Mouse (Mus musculus) neural tube, embryonic 14.5 days (tissue): ENCODE data around the gene Kcnk5. TPM values are rescaled to one million over a fixed set of nuclear protein-coding genes. Genes with fewer than 3 reads are reported as not detected.

ENCODE experiments used
- ATAC-seq: fragments of 200-750 bp; cut with Nextera tagmentation; 2 replicates; pipeline ENCODE4 v1.8.0; 2017; ENCODE audit warnings: low read depth, mild to moderate bottlenecking, moderate TSS enrichment, moderate library complexity
- H3K27ac ChIP-seq: fragments of 300-500 bp; sonication (generic); 2 replicates; pipeline ENCODE4 v1.5.1; 2014; ENCODE audit warnings: low read depth, mild to moderate bottlenecking, control low read depth, low read length, moderate library complexity, mixed read lengths
- H3K27me3 ChIP-seq: fragments of 300-500 bp; sonication (generic); 2 replicates; pipeline ENCODE4 v1.6.1; 2014; ENCODE audit warnings: low read length; ENCODE audit not compliant: control insufficient read depth, insufficient read depth
- H3K36me3 ChIP-seq: fragments of 300-500 bp; sonication (generic); 2 replicates; pipeline ENCODE4 v1.6.1; 2014; ENCODE audit warnings: low read length, mixed read lengths; ENCODE audit not compliant: control insufficient read depth, insufficient read depth
- H3K4me1 ChIP-seq: fragments of 300-500 bp; sonication (generic); 2 replicates; pipeline ENCODE4 v1.6.1; 2014; ENCODE audit warnings: low read length; ENCODE audit not compliant: control insufficient read depth, insufficient read depth
- H3K4me2 ChIP-seq: fragments of 300-500 bp; sonication (generic); 2 replicates; pipeline ENCODE4 v1.6.1; 2014; ENCODE audit warnings: mild to moderate bottlenecking, low read depth, low read length, control low read depth
- H3K4me3 ChIP-seq: fragments of 300-500 bp; sonication (generic); 2 replicates; pipeline ENCODE4 v1.5.1; 2014; ENCODE audit warnings: low read depth, low read length, control low read depth, mixed read lengths
- H3K9ac ChIP-seq: fragments of 300-500 bp; sonication (generic); replicated peaks from 2 replicates; pipeline ENCODE4 v1.6.1; 2014; ENCODE audit warnings: low read depth, mild to moderate bottlenecking, control low read depth, low read length, mixed read lengths
- H3K9me3 ChIP-seq: fragments of 300-500 bp; sonication (generic); 2 replicates; pipeline ENCODE4 v1.6.1; 2016; ENCODE audit warnings: low read length; ENCODE audit not compliant: control insufficient read depth
- WGBS: fragments of 180-500 bp; shearing (Covaris S2); extraction: QIAGEN DNeasy Blood & Tissue Kit; methylation state at CpG from one replicate; pipeline ENCODE4 v1.1.7; 2014; 5-methylcytosine and 5-hydroxymethylcytosine counted together
- polyA plus RNA-seq: library from polyadenylated mRNA; unstranded; fragments of >200 nt; fragmentation: Nextera tagmentation; extraction: Ambion mirVana; gene quantifications from 2 replicates; pipeline ENCODE4 v1.2.1, GENCODE M21; 2014

Kcnk5 gene
- 0.32 and 1.5 TPM in 2 replicates for polyA plus RNA-seq

DNA sequence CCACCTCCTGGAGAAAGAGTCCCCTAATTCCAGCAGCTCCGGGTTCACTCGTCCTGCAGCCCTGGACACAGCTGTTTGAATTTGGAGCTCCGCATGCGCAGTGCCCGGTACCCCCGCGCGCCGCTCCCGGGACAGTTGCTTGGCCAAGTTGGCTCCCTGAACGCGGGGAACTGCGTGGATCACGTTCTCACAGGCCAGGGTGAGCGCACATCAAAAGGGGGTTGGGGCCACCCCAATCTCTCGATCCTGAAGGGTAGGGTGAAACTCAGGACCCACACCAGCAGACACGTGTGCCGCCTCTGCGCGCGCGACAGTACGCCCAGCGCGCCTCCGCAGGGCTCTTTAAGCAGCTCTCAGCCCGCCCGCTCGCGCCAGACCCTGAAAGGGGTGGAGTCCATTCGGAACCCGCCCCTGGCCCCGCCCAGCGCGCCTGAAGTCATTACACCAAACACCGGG, at the start of gene Kcnk5:
Kcnk5 (minus strand) TSS at position 344 of the 456 bp plus-strand sequence.
- no peaks in the 10 kb centered on the region for H3K36me3 ChIP-seq
- no peaks in the 10 kb centered on the region for H3K9me3 ChIP-seq
- peak within 1 kb of the TSS; percentile 42 for H3K9ac ChIP-seq
- peaks cover 8% of the 10 kb centered on the region; the same call in 1 of the 2 replicates for H3K4me1 ChIP-seq
- peak; percentile 95 for ATAC-seq
- peak within 1 kb of the TSS; percentile 89 for H3K4me2 ChIP-seq
- WGBS: under 1% methylated on average over 36 of the region's 36 CpGs
- H3K27ac ChIP-seq: no peak within 1 kb of the TSS
- peak within 1 kb of the TSS; percentile 51 for H3K4me3 ChIP-seq
- no peaks in the 10 kb centered on the region for H3K27me3 ChIP-seq

- Histone ChIP-seq H3K27ac (no peak overlapping the region), H3K27me3 (no peaks in the 10 kb centered on the region), H3K4me3 (no peak overlapping the region), H3K36me3 (no peaks in the 10 kb centered on the region), H3K9ac (no peak overlapping the region), H3K9me3 (no peaks in the 10 kb centered on the region), H3K4me1 (0 out of 2 replicates have a peak, but pooled peaks cover under 1% of the 10 kb centered on the region), H3K4me2 (no peak overlapping the region)
- WGBS: 92% methylated on average over 7 of the region's 7 CpGs
- ATAC-seq: no peak
These were observed 48.5 kb upstream of the Kcnk5 start for GRCm38 (mm10) chr14:20230063-20230491.

DNA sequence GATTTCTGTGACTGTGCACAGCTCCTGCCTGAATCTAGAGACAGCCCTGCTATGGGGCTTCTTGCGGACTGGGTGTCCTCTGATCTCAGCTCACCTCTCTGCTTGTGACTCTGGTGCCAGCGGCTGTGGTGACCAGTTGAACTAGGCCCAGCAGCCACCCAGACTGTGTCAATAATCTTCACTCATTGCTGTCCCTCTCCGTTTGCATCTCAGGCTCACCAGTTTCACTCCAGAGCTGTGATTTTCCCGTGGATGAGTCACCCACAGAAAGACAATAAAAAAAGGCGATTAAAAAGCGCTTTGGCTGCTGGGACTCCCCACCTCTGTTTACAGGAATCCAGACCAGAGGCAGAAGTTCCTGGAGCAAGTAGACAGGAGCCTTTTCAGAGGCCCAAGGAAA, 47.8 kb upstream of the Kcnk5 start:
- Histone ChIP-seq H3K9me3 (no peaks in the 10 kb centered on the region), H3K4me3 (no peak overlapping the region), H3K4me2 (no peak overlapping the region), H3K4me1 (0 out of 2 replicates have a peak, but pooled peaks cover 2% of the 10 kb centered on the region), H3K27ac (no peak overlapping the region), H3K9ac (no peak overlapping the region), H3K27me3 (no peaks in the 10 kb centered on the region), H3K36me3 (no peaks in the 10 kb centered on the region)
- no peak for ATAC-seq
- 73% methylated on average over 6 of the region's 6 CpGs for WGBS

GRCm38 (mm10) chr14:20228336-20228735, 46.7 kb upstream of the Kcnk5 start:
- H3K9ac ChIP-seq: no peak overlapping the region
- no peak overlapping the region for H3K4me3 ChIP-seq
- H3K4me1 ChIP-seq: 0 out of 2 replicates have a peak, but pooled peaks cover 2% of the 10 kb centered on the region
- no peaks in the 10 kb centered on the region for H3K9me3 ChIP-seq
- no peak overlapping the region for H3K27ac ChIP-seq
- H3K36me3 ChIP-seq: no peaks in the 10 kb centered on the region
- no peak for ATAC-seq
- H3K27me3 ChIP-seq: no peaks in the 10 kb centered on the region
- no peak overlapping the region for H3K4me2 ChIP-seq
- WGBS: 66% methylated on average over 4 of the region's 4 CpGs

DNA sequence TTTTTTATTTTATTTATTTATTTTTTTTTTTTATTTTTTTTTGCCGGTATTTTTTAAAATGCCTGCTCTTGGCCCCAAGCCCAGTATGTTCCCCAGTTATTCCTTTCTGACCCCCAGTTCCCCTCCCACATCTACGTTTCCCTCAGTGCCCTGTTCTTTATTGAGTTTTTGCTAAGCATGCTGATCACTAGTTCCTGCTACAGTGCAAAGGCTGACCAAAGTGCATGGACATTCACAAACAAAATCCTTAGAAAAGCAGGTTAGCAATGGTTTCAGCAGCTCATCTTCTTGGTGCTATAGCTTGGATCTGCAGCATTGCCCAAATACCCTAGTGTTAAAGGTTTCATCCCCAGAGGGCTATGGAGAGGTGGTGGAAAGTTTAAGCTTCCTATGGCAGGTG, 45.4 kb upstream of the Kcnk5 start:
- WGBS: 54% methylated on average over 2 of the region's 2 CpGs
- ATAC-seq: no peak
- Histone ChIP-seq H3K9me3 (no peaks in the 10 kb centered on the region), H3K27ac (no peak overlapping the region), H3K36me3 (no peaks in the 10 kb centered on the region), H3K9ac (no peak overlapping the region), H3K4me3 (no peak overlapping the region), H3K27me3 (no peaks in the 10 kb centered on the region), H3K4me1 (0 out of 2 replicates have a peak, but pooled peaks cover 2% of the 10 kb centered on the region), H3K4me2 (no peak overlapping the region)

- 41% methylated on average over 7 of the region's 7 CpGs for WGBS
- no peak overlapping the region for H3K27ac ChIP-seq
- H3K4me1 ChIP-seq: 0 out of 2 replicates have a peak, but pooled peaks cover 2% of the 10 kb centered on the region
- no peaks in the 10 kb centered on the region for H3K36me3 ChIP-seq
- no peak overlapping the region for H3K4me3 ChIP-seq
- no peaks in the 10 kb centered on the region for H3K27me3 ChIP-seq
- ATAC-seq: no peak
- H3K4me2 ChIP-seq: no peak overlapping the region
- H3K9ac ChIP-seq: no peak overlapping the region
- H3K9me3 ChIP-seq: no peaks in the 10 kb centered on the region
These were observed 44.9 kb upstream of the Kcnk5 start for GRCm38 (mm10) chr14:20226488-20226887.

DNA sequence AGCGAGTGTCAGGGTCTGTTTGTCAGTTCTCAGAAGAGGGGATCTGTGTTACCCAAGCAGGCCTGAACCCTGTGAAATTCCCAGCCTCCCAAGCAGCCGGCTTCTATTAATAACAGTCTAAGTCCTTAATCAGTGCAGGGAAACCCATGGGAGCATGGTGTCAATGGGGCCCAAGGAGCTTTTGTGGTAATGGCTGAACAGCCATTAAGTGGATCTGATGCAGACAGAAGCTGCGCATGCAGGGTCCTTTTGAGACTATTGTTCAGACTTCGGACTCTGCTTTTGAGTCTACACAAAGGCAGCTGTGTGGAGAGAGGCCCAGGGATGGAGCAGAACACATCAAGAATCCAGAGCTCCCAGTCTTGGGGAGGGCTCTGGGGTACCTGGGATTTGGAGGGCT, 43.9 kb upstream of the Kcnk5 start:
- H3K9me3 ChIP-seq: no peaks in the 10 kb centered on the region
- H3K27ac ChIP-seq: no peak overlapping the region
- no peaks in the 10 kb centered on the region for H3K36me3 ChIP-seq
- H3K4me2 ChIP-seq: no peak overlapping the region
- 21% methylated on average over 4 of the region's 4 CpGs for WGBS
- H3K4me1 ChIP-seq: 0 out of 2 replicates have a peak, but pooled peaks cover 2% of the 10 kb centered on the region
- H3K9ac ChIP-seq: no peak overlapping the region
- H3K27me3 ChIP-seq: no peaks in the 10 kb centered on the region
- H3K4me3 ChIP-seq: no peak overlapping the region
- ATAC-seq: no peak

DNA sequence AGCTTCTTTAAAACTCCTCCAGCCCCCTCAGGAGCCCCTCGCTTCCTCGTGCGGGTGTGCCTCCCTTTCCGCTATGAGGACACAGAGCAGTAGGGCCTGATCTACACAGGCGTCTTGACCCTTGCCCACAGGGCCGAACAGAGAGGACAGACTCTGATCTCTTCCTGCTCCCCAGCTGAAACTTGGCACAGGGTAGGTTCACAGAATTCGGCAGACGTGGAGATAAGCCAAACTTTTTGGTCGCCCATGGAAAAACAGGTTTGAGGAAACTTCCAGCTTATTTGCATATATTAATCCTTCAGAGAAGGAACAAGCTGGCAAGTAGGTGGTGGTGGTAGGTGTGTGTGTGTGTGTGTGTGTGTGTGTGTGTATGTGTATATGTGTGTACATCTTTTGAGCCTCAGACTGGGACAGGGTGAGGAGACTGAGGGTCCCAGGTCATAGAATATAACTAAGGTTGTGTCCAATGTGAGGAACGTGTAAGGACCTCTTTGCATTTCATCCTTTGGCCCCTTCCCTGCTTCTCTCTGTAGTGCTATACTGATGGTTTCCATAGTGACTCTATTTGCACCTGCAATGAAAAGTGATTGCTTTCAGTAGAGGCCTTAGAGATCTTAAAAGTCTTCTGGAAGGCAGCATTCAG, 43.1 kb upstream of the Kcnk5 start:
- no peak for ATAC-seq
- Histone ChIP-seq H3K9ac (no peak overlapping the region), H3K27me3 (no peaks in the 10 kb centered on the region), H3K4me3 (no peak overlapping the region), H3K36me3 (no peaks in the 10 kb centered on the region), H3K4me1 (0 out of 2 replicates have a peak, but pooled peaks cover 2% of the 10 kb centered on the region), H3K27ac (no peak overlapping the region), H3K9me3 (no peaks in the 10 kb centered on the region), H3K4me2 (no peak overlapping the region)
- WGBS: 57% methylated on average over 10 of the region's 10 CpGs

GRCm38 (mm10) chr14:20224163-20224562, 42.6 kb upstream of the Kcnk5 start:
- Histone ChIP-seq H3K27ac (no peak overlapping the region), H3K9ac (no peak overlapping the region), H3K27me3 (no peaks in the 10 kb centered on the region), H3K4me2 (no peak overlapping the region), H3K4me3 (no peak overlapping the region), H3K4me1 (0 out of 2 replicates have a peak, but pooled peaks cover 2% of the 10 kb centered on the region), H3K36me3 (no peaks in the 10 kb centered on the region), H3K9me3 (no peaks in the 10 kb centered on the region)
- WGBS: 15% methylated on average over 4 of the region's 4 CpGs
- no peak for ATAC-seq
